Mouse (Mus musculus): Measurements from ENCODE around the gene Usp37. TPM values are rescaled to one million over a fixed set of nuclear protein-coding genes. Genes with fewer than 3 reads are reported as not detected.

Usp37 gene
- polyA plus RNA-seq, 1 experiment from 2014 or later, result 22.1 TPM

DNA sequence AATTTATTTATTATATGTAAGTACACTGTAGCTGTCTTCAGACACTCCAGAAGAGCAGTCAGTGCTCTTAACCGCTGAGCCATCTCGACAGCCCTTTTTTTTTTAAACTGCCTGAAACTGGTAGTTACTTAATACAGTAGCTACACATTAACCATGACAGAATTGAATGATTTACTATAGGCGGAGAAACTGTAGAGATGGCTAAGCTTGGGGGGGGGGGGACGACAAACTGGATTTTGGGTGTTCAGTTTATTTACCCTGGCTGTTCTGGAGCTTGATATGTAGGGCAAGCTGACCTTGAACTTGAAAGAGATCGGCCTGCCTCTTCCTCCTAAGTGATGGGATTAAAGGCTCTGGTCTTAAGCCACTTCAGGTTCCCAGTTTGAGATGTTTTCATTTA lies 32.8 kb downstream of the Usp37 start:
- H3K9me3 ChIP-seq (ENCODE audit: control insufficient read depth, low read length), result no peaks in the 10 kb centered on the region
- no peak for ATAC-seq (ENCODE audit: insufficient number of reproducible peaks, insufficient read depth, low FRiP score, low read depth)
- no peak overlapping the region for H3K4me2 ChIP-seq (ENCODE audit: low read length)
- no peaks in the 10 kb centered on the region for H3K27me3 ChIP-seq (ENCODE audit: control insufficient read depth, insufficient read depth, low read length)
- no peak overlapping the region for H3K4me3 ChIP-seq (ENCODE audit: control insufficient read depth in 1 of 2, insufficient read depth in 1 of 2, low read depth in 1 of 2, low read length in 2 of 2)
- WGBS, result 96% methylated on average over 5 of the region's 5 CpGs
- no peak overlapping the region for H3K9ac ChIP-seq (ENCODE audit: low read length)
- no peak overlapping the region for H3K27ac ChIP-seq (replicated peaks in 1 of 2; ENCODE audit: control insufficient read depth in 1 of 2, insufficient read depth in 1 of 2, low read depth in 2 of 2, low read length in 2 of 2)
- peaks cover 26% of the 10 kb centered on the region for H3K36me3 ChIP-seq (ENCODE audit: control insufficient read depth, insufficient read depth, low read length)
- H3K4me1 ChIP-seq (ENCODE audit: control insufficient read depth in 2 of 2, insufficient read depth in 2 of 2, low read length in 2 of 2), result peaks cover 0 to 14% of the 10 kb centered on the region in 2 experiments; a peak in 2 of 4 replicates

DNA sequence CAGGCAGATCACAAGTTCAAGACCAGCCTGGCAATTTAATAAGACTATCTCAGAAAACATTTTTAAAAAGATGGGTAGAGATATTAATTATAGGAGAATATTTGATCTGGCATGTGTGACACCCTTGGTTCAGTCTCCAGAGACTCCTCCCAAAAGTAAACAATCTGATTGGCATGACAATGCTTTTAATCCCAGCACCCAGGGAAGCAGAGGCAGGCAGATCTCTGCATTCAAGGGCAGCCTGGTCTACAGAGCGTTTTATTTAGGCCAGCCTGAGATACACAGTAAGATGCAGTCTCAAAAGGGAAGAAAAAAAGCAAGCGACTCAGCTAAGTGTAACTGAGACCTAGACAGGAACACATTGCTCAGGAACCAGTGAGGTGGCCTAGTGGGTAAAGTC lies 36.3 kb downstream of the Usp37 start:
- Histone ChIP-seq H3K9me3 (ENCODE audit: control insufficient read depth, low read length) (no peaks in the 10 kb centered on the region), H3K36me3 (ENCODE audit: control insufficient read depth, insufficient read depth, low read length) (peaks cover 13% of the 10 kb centered on the region), H3K4me1 (ENCODE audit: control insufficient read depth in 2 of 2, insufficient read depth in 2 of 2, low read length in 2 of 2) (peaks cover 0 to 22% of the 10 kb centered on the region in 2 experiments; a peak in 2 of 4 replicates), H3K4me3 (ENCODE audit: control insufficient read depth in 1 of 2, insufficient read depth in 1 of 2, low read depth in 1 of 2, low read length in 2 of 2) (no peak overlapping the region), H3K9ac (ENCODE audit: low read length) (peak overlapping the region; percentile 93), H3K27me3 (ENCODE audit: control insufficient read depth, insufficient read depth, low read length) (no peaks in the 10 kb centered on the region), H3K27ac (replicated peaks in 1 of 2; ENCODE audit: control insufficient read depth in 1 of 2, insufficient read depth in 1 of 2, low read depth in 2 of 2, low read length in 2 of 2) (no peak overlapping the region), H3K4me2 (ENCODE audit: low read length) (peak overlapping the region; percentile 77)
- 86% methylated on average over 2 of the region's 2 CpGs for WGBS
- ATAC-seq (ENCODE audit: insufficient number of reproducible peaks, insufficient read depth, low FRiP score, low read depth), result no peak

DNA sequence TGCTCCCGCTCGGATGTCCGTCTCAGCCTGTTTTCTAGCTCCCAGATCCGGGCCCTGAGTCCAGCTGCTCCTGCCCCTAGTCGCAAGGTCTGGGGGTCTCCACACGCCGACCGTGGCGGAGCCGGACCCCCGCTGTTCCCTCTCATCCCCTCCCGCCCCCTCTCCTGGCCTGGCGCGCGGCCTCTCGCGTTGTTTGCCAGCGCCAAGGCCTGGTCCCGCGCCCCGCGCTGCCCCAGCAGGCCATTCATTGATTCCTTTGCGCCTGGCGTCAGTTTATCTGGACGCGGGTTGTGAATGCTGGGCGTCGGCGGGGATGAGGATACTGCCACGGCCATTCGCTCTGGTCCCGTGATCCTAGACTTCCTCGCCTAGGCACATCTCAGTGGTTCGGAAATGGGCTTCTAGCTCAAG lies 37.6 kb downstream of the Usp37 start:
- Histone ChIP-seq H3K4me2 (ENCODE audit: low read length) (peak overlapping the region; percentile 77), H3K27ac (replicated peaks in 1 of 2; ENCODE audit: control insufficient read depth in 1 of 2, insufficient read depth in 1 of 2, low read depth in 2 of 2, low read length in 2 of 2) (peak overlapping the region; percentile 82 to 84), H3K36me3 (ENCODE audit: control insufficient read depth, insufficient read depth, low read length) (peaks cover 7% of the 10 kb centered on the region; the same call in 1 of the 2 replicates), H3K4me1 (ENCODE audit: control insufficient read depth in 2 of 2, insufficient read depth in 2 of 2, low read length in 2 of 2) (peaks cover 0 to 22% of the 10 kb centered on the region in 2 experiments; a peak in 2 of 4 replicates), H3K27me3 (ENCODE audit: control insufficient read depth, insufficient read depth, low read length) (no peaks in the 10 kb centered on the region), H3K9me3 (ENCODE audit: control insufficient read depth, low read length) (no peaks in the 10 kb centered on the region), H3K4me3 (ENCODE audit: control insufficient read depth in 1 of 2, insufficient read depth in 1 of 2, low read depth in 1 of 2, low read length in 2 of 2) (peak overlapping the region; percentile 74 to 85), H3K9ac (ENCODE audit: low read length) (peak overlapping the region; percentile 93)
- ATAC-seq (ENCODE audit: insufficient number of reproducible peaks, insufficient read depth, low FRiP score, low read depth), result peak; percentile 13; the same call in 1 of the 2 replicates
- WGBS, result under 1% methylated on average over 34 of the region's 34 CpGs

DNA sequence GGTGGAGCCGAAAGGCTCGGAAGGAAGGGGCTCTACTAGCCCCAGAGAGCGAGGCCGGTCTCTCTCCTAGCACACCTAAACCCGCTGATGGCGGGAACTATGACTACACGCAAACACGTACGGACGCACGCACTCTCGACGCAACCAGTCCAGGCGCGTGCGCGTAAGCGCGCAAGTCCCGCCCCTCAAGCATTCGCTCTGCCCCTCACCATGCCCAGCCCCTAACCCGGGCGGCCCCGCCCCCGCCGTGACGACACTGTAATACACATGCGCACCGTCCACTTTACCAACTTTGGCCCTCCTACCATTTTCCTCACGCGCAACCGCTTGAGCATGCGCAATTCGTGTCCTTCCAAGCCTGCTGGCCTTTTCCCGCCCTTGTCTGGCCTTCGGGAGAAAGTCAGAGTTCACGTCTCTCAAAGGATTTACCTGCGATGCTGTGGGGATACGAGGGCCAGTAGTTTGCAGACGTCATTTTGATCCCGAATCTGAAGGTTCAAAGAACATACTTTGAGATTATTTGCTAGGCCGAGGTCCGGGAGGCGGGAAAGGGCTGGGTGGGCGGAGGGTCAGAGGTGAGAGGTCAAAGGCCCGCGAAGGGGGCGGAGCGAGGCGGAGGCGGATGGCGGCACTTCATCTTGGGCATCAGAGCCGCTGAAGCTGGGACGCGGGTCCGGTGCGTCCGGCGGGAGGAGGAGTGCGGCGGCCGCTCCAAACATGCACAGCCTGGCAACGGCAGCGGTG lies 38.2 kb downstream of the Usp37 start, which contains the start of gene Cnot9:
Gene Cnot9 (plus strand): TSS at position 338 of the 744 bp plus-strand sequence.
- WGBS, result under 1% methylated on average over 64 of the region's 64 CpGs

DNA sequence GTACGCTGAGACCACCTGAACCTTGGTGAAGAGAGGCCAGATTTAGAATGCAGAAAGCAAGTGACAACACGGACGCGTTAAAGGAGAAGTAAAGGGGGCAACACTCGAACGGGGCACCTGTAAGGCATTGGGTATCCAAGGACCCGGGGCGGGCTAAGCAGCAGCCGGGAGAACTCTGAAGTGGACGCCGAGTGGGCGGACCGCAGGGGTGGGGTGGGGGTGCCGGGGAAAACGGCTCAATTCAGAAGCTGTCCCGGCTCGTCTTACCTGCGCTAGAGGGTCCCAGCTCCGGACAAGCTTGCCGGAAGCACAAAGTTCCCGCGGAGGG lies 38.7 kb downstream of the Usp37 start:
- Histone ChIP-seq H3K27me3 (ENCODE audit: control insufficient read depth, insufficient read depth, low read length) (no peaks in the 10 kb centered on the region), H3K36me3 (ENCODE audit: control insufficient read depth, insufficient read depth, low read length) (peaks cover 7% of the 10 kb centered on the region; the same call in 1 of the 2 replicates), H3K27ac (replicated peaks in 1 of 2; ENCODE audit: control insufficient read depth in 1 of 2, insufficient read depth in 1 of 2, low read depth in 2 of 2, low read length in 2 of 2) (peak overlapping the region; percentile 49 to 54), H3K9ac (ENCODE audit: low read length) (peak overlapping the region; percentile 88), H3K4me1 (ENCODE audit: control insufficient read depth in 2 of 2, insufficient read depth in 2 of 2, low read length in 2 of 2) (peaks cover 0 to 22% of the 10 kb centered on the region in 2 experiments; a peak in 2 of 4 replicates), H3K9me3 (ENCODE audit: control insufficient read depth, low read length) (no peaks in the 10 kb centered on the region), H3K4me3 (ENCODE audit: control insufficient read depth in 1 of 2, insufficient read depth in 1 of 2, low read depth in 1 of 2, low read length in 2 of 2) (peak overlapping the region; percentile 85 to 97), H3K4me2 (ENCODE audit: low read length) (peak overlapping the region; percentile 77)
- peak; percentile 44 for ATAC-seq (ENCODE audit: insufficient number of reproducible peaks, insufficient read depth, low FRiP score, low read depth)
- under 1% methylated on average over 22 of the region's 22 CpGs for WGBS

More for the DNA sequence above, 38.2 kb downstream of the Usp37 start, which contains the start of gene Cnot9:
- Histone ChIP-seq H3K36me3 (ENCODE audit: control insufficient read depth, insufficient read depth, low read length) (peaks cover 7% of the 10 kb centered on the region; the same call in 1 of the 2 replicates), H3K9ac (ENCODE audit: low read length) (peak within 1 kb of the TSS; percentile 93), H3K4me2 (ENCODE audit: low read length) (peak within 1 kb of the TSS; percentile 77), H3K27ac (replicated peaks in 1 of 2; ENCODE audit: control insufficient read depth in 1 of 2, insufficient read depth in 1 of 2, low read depth in 2 of 2, low read length in 2 of 2) (peak within 1 kb of the TSS; percentile 82 to 84), H3K9me3 (ENCODE audit: control insufficient read depth, low read length) (no peaks in the 10 kb centered on the region), H3K4me1 (ENCODE audit: control insufficient read depth in 2 of 2, insufficient read depth in 2 of 2, low read length in 2 of 2) (peaks cover 0 to 22% of the 10 kb centered on the region in 2 experiments; a peak in 2 of 4 replicates), H3K4me3 (ENCODE audit: control insufficient read depth in 1 of 2, insufficient read depth in 1 of 2, low read depth in 1 of 2, low read length in 2 of 2) (peak within 1 kb of the TSS; percentile 85 to 97), H3K27me3 (ENCODE audit: control insufficient read depth, insufficient read depth, low read length) (no peaks in the 10 kb centered on the region)
- peak; percentile 100 for ATAC-seq (ENCODE audit: insufficient number of reproducible peaks, insufficient read depth, low FRiP score, low read depth)

DNA sequence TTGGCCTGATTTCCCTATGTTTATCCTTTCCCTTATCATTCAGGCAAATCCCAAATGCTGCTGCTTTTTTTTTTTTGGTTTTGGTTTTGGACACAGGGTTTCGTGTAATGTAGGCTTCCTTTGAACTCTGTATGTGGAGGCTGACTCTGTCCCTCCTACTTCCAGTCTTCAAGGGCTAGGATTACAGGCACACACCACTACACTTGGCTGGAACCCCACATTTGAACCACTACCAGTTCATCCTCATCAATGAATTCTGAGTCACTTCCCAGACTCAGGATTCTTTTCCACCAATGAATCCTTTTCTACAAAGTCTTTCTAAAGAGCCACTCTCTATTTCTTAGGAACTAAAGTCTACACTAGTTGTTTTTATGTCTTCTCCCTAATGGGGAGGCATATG lies 43.0 kb downstream of the Usp37 start:
- H3K9me3 ChIP-seq (ENCODE audit: control insufficient read depth, low read length), result no peaks in the 10 kb centered on the region
- WGBS, result 82% methylated on average over 1 of the region's 1 CpGs
- no peak overlapping the region for H3K4me2 ChIP-seq (ENCODE audit: low read length)
- H3K9ac ChIP-seq (ENCODE audit: low read length), result no peak overlapping the region
- ATAC-seq (ENCODE audit: insufficient number of reproducible peaks, insufficient read depth, low FRiP score, low read depth), result no peak
- H3K4me3 ChIP-seq (ENCODE audit: control insufficient read depth in 1 of 2, insufficient read depth in 1 of 2, low read depth in 1 of 2, low read length in 2 of 2), result no peak overlapping the region
- no peak overlapping the region for H3K27ac ChIP-seq (replicated peaks in 1 of 2; ENCODE audit: control insufficient read depth in 1 of 2, insufficient read depth in 1 of 2, low read depth in 2 of 2, low read length in 2 of 2)
- peaks cover 0 to 8% of the 10 kb centered on the region in 2 experiments; a peak in 1 of 4 replicates for H3K4me1 ChIP-seq (ENCODE audit: control insufficient read depth in 2 of 2, insufficient read depth in 2 of 2, low read length in 2 of 2)
- no peaks in the 10 kb centered on the region for H3K27me3 ChIP-seq (ENCODE audit: control insufficient read depth, insufficient read depth, low read length)
- H3K36me3 ChIP-seq (ENCODE audit: control insufficient read depth, insufficient read depth, low read length), result peaks cover 16% of the 10 kb centered on the region

DNA sequence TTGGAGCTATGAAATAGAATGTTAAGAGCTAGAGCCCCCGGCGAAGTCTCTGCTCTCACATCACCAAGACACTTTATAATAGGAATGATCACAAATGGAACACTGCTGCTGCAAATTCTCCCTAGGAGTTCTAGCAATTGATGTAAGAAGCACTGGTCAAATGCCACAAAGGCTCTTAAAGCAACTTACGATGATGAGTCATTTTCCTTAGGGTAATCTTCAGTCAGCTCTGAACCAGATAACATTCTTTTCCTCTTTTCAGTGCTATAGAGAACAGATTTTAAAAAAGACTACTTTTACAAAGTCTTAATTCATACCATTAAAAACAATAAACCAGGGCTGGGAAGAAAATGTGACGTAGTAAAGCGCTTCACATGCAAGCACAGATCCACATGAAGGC lies 58.3 kb downstream of the Usp37 start:
- Histone ChIP-seq H3K9me3 (ENCODE audit: control insufficient read depth, low read length) (no peaks in the 10 kb centered on the region), H3K9ac (ENCODE audit: low read length) (no peak overlapping the region), H3K27me3 (ENCODE audit: control insufficient read depth, insufficient read depth, low read length) (no peaks in the 10 kb centered on the region), H3K4me3 (ENCODE audit: control insufficient read depth in 1 of 2, insufficient read depth in 1 of 2, low read depth in 1 of 2, low read length in 2 of 2) (no peak overlapping the region), H3K36me3 (ENCODE audit: control insufficient read depth, insufficient read depth, low read length) (peaks cover 90% of the 10 kb centered on the region), H3K4me1 (ENCODE audit: control insufficient read depth in 2 of 2, insufficient read depth in 2 of 2, low read length in 2 of 2) (no peaks in the 10 kb centered on the region), H3K27ac (replicated peaks in 1 of 2; ENCODE audit: control insufficient read depth in 1 of 2, insufficient read depth in 1 of 2, low read depth in 2 of 2, low read length in 2 of 2) (no peak overlapping the region), H3K4me2 (ENCODE audit: low read length) (no peak overlapping the region)
- WGBS, result 87% methylated on average over 5 of the region's 5 CpGs
- no peak for ATAC-seq (ENCODE audit: insufficient number of reproducible peaks, insufficient read depth, low FRiP score, low read depth)

All from heart, embryonic 14.5 days (tissue).